Mouse (Mus musculus) neural tube, embryonic 10.5 days (tissue): Measurements from ENCODE around the gene Ezh1.
A peak's percentile ranks its signal among the peaks of the same experiment; 100 is the strongest.

Experiments used
- DNase-seq: peaks from one replicate; pipeline ENCODE4 v3.0.0-alpha.2; 2017; ENCODE audit warnings: low spot score; ENCODE audit errors: extremely low spot score

Gene Ezh1

DNA sequence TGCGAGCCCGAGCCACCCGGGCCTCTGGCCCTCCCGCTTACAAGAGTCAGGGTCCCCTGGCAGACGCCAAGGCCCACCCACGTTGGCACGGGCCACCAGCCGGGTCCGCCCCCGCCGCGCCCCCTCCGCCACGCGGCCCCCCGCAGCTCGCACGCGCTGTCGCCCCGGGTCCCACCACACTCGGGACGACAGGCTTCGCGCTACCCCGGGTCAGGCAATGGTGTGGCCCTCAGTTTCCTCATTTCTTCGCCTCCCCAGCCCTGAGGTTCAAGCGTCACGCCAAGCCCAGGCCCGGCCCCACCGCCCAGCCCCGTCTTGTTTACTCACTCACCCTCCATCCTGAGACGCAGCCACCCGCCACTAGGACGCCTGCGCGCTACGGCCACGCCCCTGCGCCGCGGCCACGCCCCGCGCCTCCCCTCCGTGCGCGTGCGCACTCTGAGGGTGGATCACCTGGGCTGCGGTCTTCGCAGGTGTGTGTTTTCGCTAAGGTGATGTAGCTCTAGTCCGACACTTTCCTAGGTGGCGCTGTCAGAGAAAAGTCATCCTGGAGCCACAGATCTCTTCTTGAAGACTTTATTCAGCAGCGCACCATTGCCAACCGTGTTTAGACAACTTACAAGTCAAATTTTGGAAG lies at the start of gene Ezh1:
Gene Ezh1 (minus strand): TSS at position 399 of the 637 bp plus-strand sequence.
- DNase-seq, result peak; percentile 88

DNA sequence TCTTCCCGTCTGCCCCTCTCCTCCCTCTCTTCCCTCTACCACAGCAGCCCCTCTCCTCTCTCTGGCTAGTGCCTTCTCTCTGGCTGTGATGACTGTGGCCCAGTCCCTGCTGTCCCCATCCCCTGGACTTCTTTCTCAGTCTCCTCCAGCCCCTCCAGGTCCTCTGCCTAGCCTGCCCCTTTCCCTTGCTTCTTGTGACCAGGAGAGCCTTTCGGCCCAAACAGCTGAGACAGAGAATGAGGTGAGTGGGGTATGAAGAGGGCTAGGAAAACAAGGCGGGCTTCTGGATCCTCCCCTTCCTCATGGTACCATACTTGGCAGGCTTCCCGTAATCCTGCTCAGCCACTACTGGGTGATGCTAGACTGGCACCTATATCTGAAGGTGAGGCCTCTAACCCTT lies 49.0 kb upstream of the Ezh1 start:
- DNase-seq, result no peak

DNA sequence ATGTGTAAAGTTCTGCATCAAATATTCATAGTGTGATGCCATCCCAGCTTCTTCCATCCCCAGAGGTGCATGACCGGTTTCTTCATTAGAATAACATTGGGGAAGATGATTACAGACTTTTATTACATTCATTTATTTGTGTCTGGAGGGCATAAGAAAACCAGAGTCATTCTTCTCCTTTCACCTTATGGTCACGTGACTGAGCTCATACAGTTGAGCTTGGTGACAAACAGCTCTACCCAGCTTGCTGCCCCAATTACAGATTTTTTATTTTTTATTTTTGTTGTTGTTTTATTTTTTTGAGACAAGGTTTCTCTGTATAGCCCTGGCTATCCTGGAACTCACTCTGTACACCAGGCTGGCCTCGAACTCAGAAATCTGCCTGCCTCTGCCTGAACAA lies 46.2 kb upstream of the Ezh1 start:
- no peak for DNase-seq

DNA sequence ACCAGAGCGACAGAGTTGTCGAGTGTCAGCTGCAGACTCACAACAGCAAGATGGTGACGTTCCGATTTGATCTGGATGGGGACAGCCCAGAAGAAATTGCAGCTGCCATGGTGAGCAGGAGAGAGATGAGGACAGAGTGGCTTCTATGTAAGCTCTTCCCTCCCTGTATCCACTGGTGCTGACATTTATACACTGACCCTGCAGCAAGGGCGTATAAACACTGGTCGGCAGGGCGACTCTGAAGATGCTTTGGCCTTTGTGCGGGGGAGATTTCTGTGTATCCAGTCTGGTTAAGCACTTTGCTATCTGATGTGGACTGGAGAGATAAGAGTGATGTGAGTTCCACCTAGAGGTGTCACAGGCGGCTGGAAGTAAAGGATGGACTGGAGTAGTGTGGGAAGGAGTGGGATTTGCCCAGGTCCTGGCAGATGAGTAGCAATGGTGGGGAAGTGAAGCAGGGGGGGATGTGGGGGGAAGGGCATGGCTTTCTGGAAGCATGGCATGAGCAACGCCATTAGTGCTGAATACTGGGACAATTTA lies 43.4 kb upstream of the Ezh1 start:
- DNase-seq, result no peak

DNA sequence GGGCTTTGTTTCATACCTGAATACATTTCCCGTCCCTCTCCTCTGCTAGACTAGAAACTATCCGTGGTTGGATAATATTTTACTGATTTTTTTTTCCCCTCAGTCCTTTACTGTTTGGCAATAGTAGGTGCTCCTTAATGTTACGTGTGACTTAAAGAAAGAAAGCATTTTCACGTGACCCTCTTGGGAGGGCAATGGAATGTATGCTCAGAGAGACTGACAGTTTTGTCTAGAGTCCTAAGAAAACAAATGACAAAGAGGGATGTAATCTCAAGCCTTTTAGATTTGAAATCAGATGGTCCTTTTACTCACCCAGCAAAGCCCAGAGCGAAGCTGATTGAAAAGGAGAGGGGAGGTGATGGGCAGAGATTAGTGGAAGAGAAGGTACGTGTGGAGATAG lies 39.6 kb upstream of the Ezh1 start:
- DNase-seq, result no peak

DNA sequence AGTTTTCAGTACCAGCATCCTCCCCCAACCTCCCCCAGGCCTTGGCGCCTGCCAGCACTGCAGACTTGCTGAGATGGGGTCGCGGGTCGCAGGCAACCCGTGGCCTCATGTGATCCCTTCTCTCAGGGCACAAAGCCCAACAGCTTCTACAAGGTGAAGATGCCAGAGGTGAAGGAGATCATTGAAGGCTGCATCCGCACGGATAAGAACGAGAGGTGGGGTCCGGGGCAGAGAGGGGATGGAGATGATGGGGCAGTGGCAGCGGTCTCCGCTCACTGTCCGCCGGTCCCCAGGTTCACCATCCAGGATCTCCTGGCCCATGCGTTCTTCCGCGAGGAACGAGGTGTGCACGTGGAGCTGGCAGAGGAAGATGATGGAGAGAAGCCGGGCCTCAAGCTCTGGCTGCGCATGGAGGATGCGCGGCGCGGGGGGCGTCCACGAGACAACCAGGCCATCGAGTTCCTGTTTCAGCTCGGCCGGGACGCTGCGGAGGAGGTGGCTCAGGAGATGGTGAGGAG lies 38.8 kb upstream of the Ezh1 start:
- peak; percentile 61 for DNase-seq

DNA sequence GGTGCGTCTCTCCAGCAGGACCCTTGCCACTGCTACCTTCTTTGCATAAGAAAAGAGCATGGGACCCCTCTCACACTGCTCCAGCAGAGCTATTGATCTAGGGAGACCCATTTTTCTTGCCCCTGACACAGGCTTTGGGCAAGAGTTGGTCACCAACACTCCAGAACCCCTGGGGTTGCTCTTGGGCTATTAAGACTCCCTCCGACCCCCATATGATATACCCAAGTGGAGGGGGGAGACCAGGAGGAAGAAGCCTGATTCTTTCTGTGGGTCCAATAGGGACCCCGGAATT lies 37.7 kb upstream of the Ezh1 start:
- DNase-seq, result no peak

DNA sequence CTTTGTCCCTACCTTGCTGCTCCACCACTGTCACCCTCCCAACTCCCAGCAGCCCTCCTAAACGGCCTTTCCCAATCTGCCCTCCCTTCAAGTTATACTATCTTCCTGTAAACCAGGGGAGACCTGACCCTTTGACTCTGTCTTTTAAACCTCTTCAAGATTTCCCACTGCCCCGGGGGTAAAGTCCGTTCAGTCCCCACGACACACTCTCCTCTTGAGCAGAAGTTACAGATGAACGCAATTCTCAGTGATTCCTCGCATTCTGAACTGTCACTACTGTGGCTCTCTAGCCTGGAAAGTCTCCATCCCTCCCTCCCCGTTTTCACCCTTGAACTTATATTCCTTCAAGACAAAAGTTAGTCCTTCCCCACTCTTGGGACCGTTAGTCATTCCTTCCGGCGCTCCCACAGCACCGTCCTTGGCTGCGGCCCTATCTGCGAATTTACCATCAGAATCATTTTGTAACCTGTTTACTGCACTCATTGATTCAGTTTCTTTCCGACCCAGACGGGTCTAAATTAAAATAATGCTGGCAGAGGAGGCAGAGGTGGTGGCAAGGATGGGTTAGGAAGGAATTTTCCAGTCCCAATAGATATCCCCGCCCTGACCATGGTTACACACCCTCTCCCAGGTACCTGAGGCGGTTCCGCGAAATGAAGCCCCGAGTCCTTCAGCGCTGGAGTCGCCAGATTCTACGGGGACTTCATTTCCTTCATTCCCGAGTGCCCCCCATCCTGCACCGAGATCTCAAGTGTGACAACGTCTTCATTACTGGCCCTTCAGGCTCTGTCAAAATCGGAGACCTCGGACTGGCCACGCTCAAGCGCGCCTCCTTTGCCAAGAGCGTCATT lies 37.1 kb upstream of the Ezh1 start:
- no peak for DNase-seq

DNA sequence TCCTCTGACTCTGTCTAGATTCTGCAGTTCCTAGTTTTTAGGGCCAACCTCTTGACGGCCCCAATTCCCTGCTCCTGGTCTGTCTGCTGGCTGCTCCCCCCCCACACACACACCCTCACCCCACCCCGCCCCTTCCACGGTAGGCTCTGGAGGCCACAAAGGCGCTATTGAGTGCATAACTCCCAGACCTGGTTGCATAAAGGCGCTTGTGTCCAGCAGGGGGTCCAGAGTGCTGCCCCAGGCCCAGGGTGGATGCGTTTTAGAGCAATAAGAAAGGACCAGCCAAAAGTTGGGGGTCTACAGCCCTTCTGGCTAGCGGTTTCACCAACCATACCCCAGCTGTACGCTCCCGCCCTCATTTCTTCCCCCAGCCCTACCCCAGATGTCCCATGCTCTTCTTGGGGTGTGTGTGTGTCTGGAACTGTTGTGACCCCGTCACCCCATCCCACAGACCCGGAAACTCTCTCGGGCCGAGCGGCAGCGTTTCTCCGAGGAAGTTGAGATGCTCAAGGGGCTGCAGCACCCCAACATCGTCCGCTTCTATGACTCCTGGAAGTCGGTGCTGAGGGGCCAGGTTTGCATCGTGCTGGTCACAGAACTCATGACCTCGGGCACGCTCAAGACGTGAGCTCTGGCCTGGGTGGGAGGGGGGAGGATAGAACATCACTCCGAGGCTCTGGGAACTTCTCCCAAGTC lies 36.2 kb upstream of the Ezh1 start:
- DNase-seq, result no peak

DNA sequence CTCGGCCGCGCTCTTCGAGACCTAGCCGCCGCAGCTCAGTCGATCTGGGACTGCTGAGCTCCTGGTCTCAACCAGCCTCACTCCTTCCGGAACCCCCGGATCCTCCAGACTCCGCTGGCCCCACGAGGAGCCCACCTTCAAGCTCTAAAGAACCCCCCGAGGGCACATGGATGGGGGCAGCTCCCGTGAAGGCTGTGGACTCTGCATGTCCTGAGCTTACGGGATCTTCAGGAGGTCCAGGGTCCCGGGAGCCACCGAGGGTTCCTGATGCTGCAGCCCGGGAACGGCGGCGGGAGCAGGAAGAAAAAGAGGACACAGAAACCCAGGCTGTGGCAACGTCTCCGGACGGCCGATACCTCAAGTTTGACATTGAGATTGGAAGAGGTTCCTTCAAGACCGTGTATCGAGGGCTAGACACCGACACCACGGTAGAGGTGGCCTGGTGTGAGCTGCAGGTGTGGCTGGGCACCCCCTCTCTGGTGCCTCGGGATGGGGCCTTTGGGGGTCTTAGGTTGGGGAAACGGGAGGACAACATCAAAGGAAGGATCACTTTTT lies 34.6 kb upstream of the Ezh1 start:
- DNase-seq, result peak; percentile 56

DNA sequence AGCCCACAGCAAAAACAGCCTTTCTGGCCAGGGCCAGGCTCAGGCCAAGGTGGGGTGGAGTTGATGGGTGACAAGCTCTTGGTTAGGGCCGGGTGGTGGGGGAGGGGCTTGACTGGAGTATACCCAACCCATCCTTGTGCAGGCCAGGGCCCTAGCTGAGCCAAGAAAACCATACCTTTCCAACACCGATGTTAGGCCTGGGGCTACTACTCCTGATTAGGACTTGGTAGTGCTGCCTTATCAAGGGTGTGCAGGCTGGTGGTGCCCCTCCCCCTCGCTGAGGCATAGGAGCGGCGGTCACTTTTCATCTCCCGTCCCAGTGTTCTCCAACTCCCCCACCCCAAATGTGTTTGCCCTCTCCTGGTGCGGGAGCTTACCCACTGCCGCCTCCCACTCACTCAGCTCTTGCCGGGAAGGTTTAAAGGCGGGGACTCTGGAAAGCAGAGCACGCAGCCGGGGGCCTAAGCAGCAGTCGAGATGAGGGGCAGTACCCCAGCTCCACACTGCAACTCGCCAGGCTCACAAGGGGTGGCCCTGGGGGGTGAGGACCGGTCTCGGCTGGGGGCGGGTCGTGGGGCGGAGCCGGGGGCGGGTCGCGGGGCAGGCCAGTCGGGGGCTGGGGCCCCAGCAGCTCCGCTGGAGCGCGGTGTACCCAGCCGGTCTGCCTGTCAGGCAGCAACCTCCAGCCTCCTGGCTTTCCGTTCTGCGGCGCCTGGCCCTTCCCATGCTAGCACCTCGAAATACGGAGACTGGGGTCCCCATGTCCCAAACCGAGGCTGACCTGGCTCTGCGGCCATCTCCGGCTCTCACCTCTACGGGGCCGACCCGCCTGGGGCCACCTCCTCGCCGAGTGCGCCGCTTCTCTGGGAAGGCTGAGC lies 33.9 kb upstream of the Ezh1 start, which contains the start of gene Wnk4:
Gene Wnk4 (plus strand): TSS at position 620 of the 878 bp plus-strand sequence.
- DNase-seq, result peak; percentile 82

DNA sequence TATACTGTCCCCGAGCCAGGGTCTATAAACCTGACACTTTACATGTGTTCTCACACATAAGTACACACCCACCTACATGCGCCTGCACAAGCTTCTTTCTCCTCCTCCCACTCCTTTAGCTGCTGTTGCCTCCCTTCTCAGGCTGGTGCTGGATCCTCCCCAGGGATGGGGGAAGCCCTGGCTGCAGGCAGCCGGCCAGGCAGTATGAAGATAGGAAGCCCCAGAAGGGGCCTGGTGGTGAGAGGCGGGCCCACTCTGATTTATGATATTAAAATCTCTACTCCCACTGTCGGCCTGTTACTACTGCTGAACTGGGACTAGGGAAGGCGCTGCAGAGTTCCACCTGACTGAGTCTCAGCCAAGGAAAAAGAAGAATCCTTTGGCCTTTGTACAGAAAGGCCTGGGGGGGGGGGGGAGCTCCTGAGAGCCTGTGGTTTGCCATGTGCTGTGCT lies 33.0 kb upstream of the Ezh1 start:
- DNase-seq, result no peak

DNA sequence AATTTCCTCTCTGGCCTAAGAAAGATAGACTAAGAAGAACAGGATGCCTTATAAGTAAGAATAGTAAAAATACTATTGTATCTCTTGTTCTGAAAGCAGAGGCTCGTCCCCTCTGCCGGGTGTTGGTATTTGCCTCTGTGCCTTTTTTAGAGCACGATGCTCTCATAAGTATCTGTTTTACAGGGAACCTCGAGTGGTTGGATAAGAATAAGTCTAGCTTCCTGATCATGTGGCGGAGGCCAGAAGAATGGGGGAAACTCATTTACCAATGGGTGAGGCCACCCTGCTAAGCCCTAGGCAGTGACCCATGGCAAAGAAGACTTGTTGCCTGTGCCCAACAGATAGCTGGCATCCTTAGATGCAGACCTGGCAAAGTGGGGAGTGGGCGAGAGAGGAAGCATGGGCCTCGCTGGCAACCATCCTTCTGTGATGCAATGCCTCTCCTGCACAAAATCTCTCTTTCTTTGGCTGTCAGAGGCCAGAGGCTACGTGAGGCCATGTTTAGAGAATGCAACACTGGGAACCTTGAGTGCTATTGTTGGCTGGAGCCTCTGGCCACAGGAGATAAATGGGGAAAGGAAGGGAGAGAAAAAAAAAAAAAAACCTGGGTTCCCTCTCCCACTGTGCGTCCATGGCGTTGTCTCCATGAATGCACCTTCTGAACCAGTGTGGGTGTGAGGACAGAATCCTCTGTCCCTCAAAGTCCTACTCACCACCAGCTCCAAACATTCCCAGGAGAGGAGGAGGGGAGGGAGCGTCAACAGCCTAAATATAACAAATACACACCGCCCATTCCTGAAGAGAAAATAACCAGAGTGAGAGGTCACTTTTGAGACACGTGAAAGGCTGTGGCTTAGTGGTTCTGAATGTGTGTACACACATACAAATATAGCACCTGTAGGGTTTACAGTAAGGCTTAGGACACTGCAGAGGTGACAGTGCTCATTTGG lies 29.8 kb upstream of the Ezh1 start:
- DNase-seq, result no peak

DNA sequence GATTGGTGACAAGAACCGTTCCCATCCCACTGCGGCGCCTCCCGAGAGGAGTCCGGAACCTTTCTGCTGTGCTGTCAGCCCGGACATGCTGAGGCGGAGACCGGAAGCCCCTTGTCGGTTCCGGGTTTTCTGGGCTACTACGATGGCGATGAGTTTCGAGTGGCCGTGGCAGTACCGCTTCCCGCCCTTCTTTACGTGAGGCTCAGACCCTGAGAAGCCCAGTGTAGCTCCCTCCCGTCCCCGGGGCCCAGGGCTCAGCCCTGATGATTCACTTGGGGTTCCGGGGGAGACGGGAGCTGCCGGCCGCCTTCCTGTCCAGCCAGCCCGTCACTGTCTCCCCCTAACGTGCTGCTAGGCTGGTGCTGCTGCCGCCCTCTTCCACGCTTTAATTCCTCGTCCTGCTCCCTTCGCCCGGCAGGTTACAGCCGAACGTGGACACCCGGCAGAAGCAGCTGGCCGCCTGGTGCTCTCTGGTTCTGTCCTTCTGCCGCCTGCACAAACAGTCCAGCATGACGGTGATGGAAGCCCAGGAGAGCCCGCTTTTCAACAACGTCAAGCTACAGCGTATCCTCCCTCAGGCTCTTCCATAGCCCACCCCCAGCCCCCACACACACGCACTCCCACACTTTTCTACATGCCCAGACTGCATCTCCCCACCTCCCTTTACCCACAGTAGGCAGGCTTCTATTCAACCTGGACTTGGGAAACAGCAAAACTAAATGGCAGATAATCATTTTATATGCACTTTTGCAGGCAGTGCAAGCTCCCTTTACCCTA lies 27.5 kb upstream of the Ezh1 start, which contains the start of gene Vps25:
Gene Vps25 (plus strand): TSS at position 95 of the 777 bp plus-strand sequence.
- DNase-seq, result peak; percentile 91

DNA sequence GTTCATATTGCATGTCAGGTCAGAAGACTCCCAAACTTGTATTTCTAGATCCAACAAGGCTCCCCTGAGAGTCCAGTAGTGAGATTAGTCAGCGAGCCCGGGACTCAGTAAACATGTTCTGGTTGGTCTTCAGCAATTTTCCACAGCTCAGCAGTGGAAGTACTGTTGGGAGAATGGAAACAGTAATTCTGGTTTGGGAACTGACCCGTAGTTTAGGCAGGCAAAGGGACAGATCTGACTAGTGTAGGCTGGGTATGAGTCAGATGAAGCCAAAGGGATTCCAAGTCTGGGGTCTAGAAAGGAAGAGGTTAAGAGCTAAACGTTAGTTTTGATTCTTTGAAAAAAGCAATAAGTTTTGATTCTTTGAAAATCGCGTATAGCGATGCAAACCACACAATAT lies 26.7 kb upstream of the Ezh1 start:
- no peak for DNase-seq

DNA sequence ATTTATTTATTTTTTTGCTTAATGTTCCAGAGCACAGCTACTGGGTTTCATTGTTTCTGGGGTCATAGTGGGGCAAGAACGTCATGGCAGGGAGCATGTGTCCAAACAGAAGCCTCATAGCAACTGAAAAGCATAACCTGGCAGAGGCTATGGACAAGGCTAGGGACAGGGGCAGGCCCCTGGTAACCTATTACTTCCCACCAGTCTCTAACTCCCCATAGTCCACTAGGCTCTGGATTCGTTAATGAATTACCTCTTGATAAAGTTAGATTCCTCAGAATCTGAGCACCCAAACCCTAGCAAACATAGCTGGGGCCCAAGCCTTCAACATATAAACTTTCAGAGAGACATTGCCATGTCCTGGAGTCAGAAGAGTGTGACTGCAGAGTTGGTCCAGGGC lies 24.8 kb upstream of the Ezh1 start:
- no peak for DNase-seq

DNA sequence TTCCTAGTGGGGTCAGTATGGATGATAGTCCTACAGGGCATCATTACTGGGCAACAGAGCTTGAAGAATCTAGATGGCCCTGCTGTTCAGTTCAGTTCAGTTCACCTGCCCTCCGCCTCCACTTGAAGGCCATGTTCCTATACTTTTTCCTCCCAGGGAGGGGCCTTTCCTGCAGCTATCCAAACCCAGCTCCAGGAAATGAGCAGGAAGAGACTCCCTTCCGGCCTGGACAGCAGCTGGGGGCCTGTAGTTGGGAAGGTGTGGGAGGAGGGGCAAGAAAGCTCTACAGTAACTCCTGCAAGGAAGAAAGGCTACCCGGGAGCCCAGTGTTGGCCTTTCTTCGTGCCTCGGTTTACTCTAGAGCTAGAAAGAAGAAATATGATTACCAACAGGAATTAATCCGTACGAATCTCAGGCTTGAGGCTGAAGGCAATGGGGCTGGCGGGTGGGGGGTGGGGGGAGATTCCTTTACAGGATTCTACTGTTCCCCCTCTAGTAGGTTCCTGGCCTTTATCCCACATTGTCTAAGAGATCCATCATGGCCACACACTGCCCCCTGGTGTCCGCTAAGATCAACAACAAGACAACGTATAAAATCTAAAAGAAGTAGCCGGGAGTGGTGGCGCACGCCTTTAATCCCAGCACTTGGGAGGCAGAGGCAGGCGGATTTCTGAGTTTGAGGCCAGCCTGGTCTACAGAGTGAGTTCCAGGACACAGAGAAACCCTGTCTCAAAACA lies 22.2 kb upstream of the Ezh1 start:
- DNase-seq, result peak; percentile 62

DNA sequence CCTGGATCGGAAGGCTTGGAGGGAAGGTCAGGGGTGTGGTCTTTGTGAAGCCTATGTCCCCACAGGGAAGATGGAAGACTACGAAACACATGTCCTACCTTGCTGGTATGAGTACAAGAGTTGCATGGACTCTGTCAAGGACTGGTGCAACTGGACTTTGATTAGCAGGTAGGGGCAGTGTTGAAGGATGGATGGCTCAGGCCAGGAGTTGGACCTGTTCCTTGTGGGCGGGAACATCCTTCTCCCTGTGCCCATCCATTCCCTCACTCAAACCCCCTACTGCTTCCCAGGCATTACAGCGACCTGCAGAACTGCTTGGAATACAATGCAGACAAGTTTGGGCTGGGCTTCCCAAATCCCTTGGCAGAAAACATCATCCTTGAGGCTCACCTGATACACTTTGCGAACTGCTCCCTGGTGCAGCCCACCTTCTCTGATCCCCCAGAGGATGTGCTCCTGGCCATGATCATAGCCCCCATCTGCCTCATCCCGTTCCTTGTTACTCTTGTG lies 21.3 kb upstream of the Ezh1 start:
- DNase-seq, result no peak
